Mouse (Mus musculus) thymus, postnatal 0 days (tissue): ENCODE measurements around the gene Itgb7. TPM values are rescaled to one million over a fixed set of nuclear protein-coding genes. Genes with fewer than 3 reads are reported as not detected.

Source experiments
- DNase-seq: peaks from one replicate; pipeline ENCODE4 v3.0.0-alpha.2; 2015; ENCODE audit warnings: low spot score
- polyA plus RNA-seq: library from polyadenylated mRNA; unstranded; fragments of >200 nt; fragmentation: Nextera tagmentation; extraction: Ambion mirVana; gene quantifications from 2 replicates; pipeline ENCODE4 v1.2.1, GENCODE M21; 2015

Itgb7 gene
- polyA plus RNA-seq, 1 experiment from 2014 or later, result 65.6 TPM

DNA sequence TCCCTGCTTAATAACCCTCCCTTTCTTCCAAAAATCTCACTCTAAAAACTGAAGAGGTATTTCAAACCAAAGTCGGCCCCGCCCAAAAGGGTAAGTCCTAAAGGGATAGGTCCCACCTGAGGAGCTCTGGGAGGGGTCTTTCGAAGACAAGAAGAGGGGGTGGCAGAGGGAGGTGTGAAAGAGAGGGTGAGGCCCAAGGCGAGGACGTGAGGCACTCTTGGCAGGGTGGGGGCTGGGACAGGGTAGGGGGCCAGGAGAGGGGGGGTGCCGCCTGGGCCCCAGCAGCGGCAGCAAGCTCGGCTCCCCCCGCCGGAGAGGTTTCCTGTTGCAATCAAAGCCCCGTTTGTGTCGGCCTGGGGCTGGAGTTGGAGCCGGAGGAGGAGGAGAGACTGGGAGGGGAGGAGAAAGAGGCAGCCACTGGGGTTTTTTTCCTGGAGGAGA lies 17.5 kb upstream of the Itgb7 start:
- no peak for DNase-seq

DNA sequence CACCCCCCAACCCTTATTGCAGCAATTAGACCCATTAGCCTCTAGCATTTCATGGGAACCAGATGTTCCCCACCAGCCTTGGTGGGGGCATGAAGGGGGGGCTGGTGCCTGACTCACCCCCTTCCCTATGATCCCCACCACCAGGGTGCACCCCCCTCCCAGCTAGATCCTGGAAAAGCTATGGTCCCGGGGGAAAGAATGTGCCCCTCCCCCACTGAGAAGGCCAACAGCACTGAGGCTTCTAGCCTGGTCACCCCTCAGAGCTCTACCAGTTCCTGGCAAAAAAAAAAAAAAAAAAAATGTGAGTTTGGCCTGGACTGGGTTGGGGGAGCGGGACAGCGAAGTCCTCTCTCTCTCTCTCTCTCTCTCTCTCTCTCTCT lies 17.1 kb upstream of the Itgb7 start:
- DNase-seq, result no peak

DNA sequence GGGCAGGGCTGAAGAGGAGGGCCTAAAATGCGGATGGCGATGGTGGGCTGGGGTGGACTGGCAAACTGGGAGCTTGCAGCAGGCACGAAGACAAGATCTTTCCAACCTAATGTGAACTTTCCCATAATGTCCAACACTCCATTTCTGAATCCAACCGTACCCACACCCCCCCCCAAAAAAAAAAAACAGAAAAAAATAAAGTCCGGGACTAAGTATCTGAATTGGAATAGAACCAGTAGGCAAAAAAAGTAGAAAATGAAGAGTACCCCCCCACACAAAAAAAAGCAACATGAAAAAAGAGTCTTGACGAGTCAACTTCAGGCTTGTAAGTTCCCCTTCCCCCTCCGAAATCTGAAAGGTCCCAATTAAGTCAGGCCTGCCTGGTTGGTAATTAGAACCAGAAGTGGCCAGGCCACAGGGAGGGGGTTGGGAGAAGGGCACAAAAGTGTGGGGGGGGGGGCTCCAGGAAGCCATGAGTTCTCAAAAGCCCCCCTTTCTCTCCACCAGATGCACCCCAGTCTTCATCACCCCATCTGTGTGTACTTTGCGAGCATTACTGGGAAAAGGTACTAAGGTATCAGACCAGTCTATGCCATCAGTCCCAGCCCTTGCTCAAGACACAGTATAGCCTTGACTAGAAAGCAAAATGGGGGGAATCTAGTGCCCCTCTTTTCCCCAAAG lies 16.5 kb upstream of the Itgb7 start:
- DNase-seq, result no peak

DNA sequence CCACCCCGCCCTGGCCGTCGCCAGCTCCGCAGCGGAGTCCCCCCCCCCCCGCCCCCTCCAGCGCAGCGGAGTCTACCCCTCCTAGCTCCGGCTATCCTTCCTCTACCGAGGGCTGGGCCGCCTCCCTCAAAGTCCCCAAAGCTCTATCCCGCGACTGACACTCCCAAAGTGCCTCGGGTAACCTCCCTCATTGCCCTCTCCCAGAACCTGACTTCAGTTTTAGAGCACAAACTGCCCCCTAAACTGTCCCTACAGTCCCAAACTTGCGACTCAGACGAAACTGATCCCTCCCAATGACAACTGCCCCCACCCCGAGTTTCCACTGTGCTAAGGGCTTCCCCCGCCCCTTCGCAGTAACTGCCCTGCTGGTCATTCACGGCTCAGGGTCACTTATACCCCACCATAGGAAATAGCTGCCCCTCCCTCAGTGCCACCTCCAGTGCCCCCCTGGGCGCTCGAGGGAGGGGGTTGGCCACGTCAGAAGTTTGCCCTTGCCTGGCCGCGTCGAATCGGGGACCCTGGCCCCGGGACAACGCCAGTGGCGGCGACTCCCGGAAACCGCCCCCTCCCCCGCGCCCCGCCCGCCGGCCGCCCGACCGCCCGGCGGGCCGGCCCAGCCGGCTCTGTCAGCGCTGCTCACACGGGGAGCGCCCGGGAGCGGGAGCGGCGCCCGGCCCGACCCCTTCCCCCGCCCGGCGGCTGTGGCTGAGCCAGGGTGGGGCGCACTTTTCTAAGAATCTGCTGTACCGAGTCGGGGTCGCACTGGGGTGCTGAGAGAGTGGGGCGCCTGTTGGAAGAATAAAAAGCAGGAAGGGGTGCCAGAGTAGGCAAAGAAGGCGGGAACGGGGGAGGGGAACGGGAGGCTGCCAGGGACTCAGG lies 15.7 kb upstream of the Itgb7 start:
- DNase-seq, result no peak

DNA sequence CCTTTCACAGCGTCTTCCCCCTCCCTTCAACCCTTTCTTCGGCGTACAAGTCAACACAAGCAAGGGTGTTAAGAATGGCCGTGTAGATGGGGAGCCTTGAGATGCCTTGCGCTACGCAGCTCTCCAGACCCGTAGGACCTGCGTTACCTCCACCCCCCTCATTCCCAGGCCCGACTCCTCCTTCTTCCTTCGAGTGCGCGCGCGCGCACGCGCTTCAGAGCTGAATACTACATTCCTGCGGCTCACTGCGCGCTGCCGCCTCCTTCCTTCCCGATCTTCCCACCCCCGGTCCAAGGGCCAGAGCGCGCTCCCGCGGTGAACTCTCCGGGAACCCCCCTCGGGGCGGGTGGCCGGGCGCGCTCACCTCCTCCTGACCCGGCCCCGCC lies 15.1 kb upstream of the Itgb7 start:
- peak; percentile 60 for DNase-seq

DNA sequence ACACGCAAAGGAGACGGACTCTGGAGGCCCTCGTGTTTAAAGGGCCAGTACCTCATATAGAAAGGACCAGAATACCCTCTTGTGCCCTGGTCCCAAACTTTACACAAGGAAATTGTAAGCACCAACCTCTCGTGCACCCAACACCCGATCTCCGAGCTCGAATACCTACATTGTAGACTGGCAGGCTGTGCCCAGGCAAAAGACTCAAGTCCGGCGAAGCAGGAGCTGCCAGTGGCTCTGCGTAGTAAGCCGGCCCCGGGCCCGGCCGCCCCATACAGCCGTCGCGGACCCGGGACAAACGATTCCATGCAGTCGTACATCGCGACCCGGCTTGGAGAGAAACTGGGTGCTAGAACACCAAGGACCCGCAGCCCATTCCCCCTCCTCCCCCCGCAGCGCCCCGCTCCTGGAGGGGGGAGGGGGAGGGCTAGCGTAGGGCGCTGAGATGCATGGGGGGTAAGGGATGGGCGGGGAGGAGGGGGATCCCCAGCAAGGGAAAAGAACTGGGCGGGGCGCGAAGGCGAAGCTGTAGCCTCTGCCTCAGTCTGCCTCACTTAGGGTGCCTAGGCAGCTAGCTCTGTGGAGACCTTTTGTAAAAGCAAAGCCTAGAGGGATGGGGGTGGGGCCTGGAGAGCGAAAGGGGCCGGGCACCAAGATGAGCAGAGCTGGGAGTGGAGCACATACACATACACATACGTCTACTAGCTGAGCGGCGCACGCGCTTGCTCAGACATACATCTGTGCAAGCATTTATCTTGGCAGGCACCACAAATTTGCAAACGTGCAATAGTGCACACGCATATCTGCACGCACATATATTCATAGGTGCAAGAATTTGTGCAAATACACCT lies 14.4 kb upstream of the Itgb7 start:
- peak; percentile 63 for DNase-seq

DNA sequence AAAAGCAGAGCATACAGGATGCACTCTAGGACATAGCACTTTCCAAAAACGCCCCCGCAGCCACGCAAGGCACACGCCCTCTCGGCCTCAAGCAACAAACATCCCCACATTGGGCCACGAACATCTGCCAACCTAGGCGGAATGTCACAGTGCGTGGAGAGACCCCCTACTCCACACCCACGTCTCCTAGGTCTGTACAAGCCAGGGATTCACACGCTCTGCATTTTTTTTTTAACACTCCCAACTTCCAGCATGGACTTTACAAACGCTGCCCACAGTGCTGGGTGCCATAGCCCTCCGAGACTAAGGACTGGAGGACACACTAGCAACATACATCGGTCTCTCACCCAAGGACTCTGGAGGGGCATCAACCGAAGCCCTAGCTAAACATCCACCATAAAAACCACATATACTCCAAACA lies 13.7 kb upstream of the Itgb7 start:
- no peak for DNase-seq

DNA sequence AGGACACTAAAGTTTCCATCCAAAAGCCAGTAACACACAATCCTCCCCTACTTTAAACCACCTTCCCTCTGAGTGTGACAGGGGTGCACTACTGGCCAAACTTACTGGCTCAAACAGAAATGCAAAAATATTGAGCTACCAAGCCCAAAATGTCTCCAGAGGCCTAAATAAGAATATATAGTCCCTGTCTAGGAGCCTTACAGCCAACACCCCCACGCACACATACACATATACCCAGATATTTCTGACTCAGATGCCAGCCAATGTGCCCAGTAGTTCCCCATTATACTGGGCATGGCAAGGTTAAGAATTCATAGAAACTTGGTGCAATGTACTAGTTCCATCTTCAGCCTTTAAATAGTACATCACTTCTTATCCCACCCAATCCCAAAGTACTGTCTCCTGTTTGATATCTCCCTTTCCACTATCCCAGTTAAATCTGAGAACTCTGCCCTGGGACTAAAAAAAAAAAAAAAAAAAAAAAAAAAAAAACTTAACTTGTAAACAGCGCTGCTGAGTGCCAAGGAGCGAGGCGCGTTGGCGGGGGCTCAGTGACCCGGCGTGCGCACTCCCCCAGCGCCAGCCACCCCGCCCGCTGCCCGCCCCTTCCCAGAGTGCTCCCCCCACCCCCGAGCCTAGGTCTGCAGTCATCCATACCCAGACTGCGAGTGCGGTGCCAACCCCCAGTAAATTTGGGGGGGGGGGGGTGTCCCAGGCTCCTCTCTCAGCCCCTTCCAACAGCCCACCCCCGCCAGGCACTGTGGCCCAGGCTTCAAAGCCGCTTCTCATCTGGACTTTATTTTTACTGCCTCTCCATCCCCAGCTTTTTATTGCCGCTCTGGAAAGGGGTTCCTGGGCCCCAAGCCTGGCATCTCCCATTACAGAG lies 12.8 kb upstream of the Itgb7 start:
- DNase-seq, result no peak

DNA sequence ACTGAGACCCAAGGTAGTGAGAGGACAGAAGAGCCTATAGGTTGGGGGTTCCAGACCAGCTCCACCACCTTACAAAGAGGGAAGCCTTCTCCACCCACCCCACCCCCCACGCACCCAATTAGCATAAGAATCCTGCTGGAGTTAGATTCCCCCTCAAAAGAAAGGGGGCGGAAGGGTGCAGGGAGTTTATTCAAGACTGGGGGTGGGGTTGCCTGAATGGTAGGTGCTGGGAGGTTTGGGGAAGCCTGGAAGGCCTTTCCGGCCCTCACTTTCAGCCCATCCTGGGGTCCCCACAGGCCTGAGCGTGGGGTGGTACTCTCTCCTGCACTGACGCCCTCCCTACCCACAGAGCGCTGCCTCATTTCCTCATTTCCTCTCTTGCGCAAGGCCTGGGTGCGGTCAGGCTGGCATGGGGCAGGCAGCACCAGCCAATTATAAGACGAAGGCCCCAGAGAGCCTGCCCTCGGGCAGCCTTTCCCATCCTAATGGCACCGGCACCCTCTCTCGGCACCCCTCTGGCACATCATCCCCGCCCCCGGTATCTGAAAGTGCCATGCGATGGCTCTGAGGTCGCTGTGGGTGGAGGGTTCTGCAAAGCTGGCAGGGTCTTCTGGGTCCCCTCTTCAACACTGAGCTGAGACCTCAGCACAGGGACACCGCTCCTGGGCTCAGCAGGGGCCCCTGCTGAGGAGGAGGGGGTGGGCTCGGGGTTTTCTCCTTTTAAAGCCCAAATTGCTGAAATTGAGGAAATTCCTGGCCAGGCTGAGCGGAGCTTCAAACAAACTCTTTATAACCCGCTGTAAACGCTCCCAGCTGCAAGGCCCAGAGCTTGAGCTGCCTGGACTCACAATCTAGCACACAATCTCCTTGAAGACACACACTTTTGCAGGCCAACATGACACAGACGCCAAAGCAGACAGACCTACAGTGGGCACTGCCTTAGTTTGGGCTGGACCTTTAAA lies 11.8 kb upstream of the Itgb7 start:
- DNase-seq, result no peak

DNA sequence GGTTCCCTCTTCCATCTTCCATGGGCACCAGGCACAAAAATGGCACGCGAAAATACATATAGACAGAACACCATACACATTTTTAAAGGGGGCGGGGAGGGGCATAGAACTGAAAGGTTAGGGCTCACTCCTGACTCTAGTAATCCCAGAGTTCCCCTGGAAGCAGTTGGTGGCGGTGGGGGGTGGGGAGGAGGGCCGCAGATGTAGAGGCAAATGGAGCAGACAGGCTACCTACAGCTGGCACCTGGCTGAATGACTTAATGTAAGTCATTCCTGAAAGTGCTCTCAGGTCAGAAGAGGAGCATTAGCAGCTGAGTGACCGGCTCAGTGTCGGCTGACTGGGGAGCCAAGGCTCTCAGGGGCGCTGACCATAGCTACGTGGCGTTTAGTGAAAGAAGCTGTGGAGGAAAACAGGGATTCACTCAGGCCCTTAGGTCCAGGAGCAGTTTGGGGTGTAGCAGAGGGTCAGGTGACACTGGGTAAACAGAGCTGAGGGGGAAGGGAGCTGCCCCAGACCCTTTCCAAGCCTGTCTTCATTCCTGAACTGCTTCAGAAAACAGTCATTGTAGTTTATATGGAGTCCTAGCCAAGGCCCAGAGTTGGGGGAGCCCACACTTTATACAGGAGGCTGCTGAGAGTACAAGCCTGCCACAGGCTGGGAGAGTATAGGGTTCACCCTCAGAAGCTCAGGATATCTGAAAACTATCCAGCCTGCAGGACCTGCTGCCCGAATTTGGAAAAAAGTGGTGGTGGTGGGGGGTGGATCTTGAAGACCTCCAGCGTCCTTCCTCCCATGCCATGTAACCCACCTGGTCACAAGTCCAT lies 10.9 kb upstream of the Itgb7 start:
- DNase-seq, result no peak

DNA sequence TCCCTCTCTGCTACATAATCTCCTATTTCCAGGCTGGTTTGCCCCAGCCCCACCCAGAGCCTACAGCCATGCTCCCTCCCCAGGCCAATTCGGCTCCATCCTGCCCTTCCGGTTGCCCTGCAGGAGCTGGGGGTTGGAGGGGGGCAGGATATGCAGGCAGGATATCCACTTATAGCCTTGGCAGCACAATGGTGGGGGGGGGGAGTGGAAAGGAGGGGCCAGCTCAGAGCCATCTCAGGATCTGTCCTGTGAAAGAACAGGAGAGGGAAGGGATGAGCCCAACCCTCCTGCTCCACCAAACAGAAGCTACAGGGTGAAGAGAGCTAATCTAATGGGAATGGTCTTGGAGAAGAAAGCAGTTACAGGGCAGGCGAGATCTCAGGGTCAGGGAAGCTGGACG lies 8.9 kb upstream of the Itgb7 start:
- no peak for DNase-seq

DNA sequence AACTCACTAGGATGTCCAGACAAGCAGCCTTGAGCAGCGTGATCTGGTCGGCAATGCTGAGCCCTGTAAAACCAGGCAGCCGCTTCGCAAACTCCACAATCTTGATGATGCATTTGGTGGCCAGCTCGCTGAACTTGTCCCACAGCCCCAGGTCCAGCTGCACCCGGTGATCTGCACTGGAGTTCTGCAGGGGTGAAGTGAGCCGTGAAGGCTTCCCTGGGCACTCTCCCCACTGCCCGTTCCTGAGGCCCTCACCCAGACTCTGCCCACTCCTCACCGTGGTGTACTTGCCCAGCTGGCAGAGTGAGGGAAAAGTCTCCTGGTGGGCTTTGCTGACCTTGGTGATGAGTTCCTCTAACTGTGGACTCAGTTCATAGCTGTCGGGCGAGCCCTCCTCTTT lies 8.1 kb upstream of the Itgb7 start:
- no peak for DNase-seq

DNA sequence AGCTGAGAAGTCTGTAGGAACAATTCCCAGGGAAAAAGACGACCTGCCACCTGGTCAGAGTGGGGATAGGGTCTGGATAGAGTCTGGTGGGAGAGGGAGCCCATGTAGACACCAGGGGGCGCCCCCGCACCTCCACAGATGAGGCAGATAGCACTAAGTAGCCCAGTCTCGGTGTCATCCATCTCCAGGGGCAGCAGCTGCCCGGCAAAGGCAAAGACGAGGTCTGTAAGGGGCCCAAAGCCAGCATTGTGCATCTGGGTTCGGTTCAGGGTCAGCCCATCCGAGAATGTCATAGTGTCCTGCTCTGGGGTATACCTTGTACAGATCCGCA lies 7.5 kb upstream of the Itgb7 start:
- peak; percentile 71 for DNase-seq

DNA sequence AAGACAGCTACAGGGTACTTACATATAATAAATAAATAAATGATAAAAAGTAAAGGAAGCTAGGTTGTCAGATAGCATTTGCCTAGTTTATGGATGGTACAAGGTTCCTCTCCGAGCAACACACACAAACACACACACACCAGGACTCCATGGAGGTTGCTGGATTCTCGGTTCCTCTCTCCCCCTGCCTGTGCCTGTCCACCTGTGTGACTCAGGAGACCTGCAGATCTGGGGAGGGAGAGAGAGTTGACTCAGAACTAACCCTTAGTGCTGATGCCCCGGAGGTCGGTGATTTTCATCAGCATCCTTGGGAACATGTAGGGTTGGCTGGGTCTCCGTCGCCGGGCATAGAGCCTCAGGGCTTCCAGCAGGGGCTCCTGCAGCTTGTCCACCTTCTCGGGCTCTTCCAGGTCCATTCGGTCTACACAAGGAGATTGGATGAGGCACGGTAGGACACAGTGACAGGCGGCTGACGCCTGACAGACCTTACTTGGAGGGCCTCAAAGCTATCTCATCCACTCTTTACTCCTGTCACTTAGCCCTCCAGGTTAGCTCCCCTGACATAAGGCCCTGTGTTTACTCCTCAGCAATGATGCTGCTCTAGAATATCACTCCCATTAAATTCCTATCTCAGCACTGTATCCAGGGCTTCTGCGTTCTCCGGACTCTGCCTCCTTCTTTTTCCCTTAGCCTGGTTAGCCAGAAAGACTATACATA lies 7.0 kb upstream of the Itgb7 start:
- no peak for DNase-seq

DNA sequence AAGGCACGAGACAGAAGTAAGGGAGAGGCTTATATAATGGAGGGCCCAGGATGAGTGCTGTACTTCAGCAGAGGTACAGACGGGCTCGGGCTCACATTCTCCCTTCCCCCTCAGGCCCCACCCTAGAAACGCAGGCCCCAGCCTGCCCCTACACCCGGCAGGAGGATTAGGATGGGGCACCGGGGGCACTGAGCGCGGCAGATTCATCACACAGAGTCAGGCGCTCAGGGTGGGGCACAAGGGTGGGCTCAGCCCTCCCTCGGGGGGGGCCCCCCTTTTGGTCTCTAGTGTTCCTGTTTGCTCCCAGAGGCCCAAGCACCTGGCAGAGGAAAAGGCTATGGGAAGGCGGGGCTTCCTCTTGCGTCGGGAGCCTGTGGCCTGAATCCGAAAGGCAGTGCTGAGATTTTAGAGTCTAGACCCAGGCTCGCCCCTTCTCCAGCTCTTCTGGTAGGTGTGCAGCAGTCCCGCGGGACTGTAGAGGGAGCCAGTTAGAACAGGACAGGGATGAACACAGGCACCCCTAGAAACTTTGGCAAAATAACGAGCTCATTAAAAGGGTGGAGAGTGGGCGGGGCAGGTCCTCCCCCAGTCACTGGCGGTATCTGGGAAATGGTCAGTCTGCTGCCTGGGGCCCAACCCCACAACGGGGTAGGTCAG lies 3.8 kb upstream of the Itgb7 start:
- DNase-seq, result no peak

DNA sequence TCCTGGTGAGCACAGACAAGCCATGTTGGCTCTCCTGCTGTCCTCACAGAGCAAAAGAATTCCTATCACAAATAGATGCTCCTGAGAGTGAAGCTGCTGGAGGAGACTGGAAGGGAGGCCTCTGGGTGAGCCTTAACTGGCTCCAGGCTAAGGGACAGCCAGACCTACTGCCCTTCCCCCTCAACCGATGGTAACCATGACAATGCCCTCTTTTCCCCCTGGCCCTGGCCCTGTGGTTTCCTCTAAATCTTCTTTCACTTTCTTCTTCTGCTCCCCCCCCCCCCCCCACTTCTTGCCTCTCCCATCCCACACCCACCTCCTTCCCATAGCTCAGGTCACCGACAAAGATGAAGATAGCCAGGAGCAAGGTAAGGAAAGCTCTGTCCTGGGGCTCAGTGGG lies 2.2 kb upstream of the Itgb7 start:
- no peak for DNase-seq

DNA sequence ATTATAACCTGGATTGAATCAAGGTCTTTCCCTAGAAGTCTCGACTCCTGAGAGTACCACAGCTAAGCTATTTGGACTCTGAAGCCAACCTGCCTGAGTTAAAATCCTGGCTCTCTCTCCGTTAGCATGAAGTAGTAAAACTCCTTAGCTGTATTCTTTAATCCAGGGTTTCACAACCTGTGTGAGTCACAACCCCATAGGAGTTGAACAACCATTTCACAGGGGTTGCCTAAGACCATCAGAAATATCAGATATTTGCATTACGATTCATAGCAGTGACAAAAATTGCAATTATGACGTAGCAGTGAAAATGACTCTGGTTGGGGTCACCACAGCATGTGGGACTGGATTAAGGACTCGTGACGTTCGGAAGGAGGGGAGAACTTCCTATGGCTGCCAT lies 1.0 kb upstream of the Itgb7 start:
- DNase-seq, result no peak
